Mouse (Mus musculus) ovary, postnatal 36 days (tissue): ENCODE measurements around the gene Trim16.

Experiments used
- DNase-seq: peaks from one replicate; pipeline ENCODE4 v3.0.0; 2022; ENCODE audit warnings: low spot score, mixed read lengths

Trim16 gene

GRCm38 (mm10) chr11:62820059-62820541, at the start of gene Trim16:
TSS of gene Trim16 (plus strand) at chr11:62820231.
- peak; percentile 63 for DNase-seq

GRCm38 (mm10) chr11:62776510-62776909, 43.5 kb upstream of the Trim16 start:
- no peak for DNase-seq

- peak; percentile 83 for DNase-seq
These were observed 31.0 kb upstream of the Trim16 start, which contains the start of gene Zfp286 for GRCm38 (mm10) chr11:62788935-62789616. TSS of gene Zfp286 (minus strand) at chr11:62789462.

GRCm38 (mm10) chr11:62789617-62789936, 30.5 kb upstream of the Trim16 start:
- no peak for DNase-seq

- DNase-seq, result no peak
These were observed 15.9 kb upstream of the Trim16 start for GRCm38 (mm10) chr11:62804119-62804518.

- no peak for DNase-seq
These were observed 12.1 kb upstream of the Trim16 start for GRCm38 (mm10) chr11:62807965-62808364.

GRCm38 (mm10) chr11:62809201-62809600, 10.8 kb upstream of the Trim16 start:
- no peak for DNase-seq

- DNase-seq, result no peak
These were observed 7.8 kb upstream of the Trim16 start for GRCm38 (mm10) chr11:62812268-62812667.

GRCm38 (mm10) chr11:62813497-62813896, 6.5 kb upstream of the Trim16 start:
- DNase-seq, result no peak

GRCm38 (mm10) chr11:62813970-62814624, 5.9 kb upstream of the Trim16 start:
- DNase-seq, result no peak

GRCm38 (mm10) chr11:62814625-62815024, 5.4 kb upstream of the Trim16 start:
- DNase-seq, result no peak

GRCm38 (mm10) chr11:62815438-62815837, 4.6 kb upstream of the Trim16 start:
- DNase-seq, result no peak

GRCm38 (mm10) chr11:62816591-62816990, 3.4 kb upstream of the Trim16 start:
- DNase-seq, result no peak

GRCm38 (mm10) chr11:62819059-62819686, 858 bp upstream of the Trim16 start:
- DNase-seq, result no peak

- peak; percentile 13 for DNase-seq
These were observed 818 bp downstream of the Trim16 start for GRCm38 (mm10) chr11:62820661-62821437.

- DNase-seq, result no peak
These were observed 1.9 kb downstream of the Trim16 start for GRCm38 (mm10) chr11:62821893-62822292.

GRCm38 (mm10) chr11:62824211-62824610, 4.2 kb downstream of the Trim16 start:
- DNase-seq, result no peak

- DNase-seq, result no peak
These were observed 5.4 kb downstream of the Trim16 start for GRCm38 (mm10) chr11:62825222-62826105.

GRCm38 (mm10) chr11:62826106-62826733, 6.2 kb downstream of the Trim16 start:
- DNase-seq, result no peak

- no peak for DNase-seq
These were observed 7.1 kb downstream of the Trim16 start for GRCm38 (mm10) chr11:62827135-62827534.

GRCm38 (mm10) chr11:62827911-62828310, 7.9 kb downstream of the Trim16 start:
- DNase-seq, result no peak
